Mouse (Mus musculus) midbrain, embryonic 13.5 days (tissue): ENCODE results near the gene Cdk12. TPM values are rescaled to one million over a fixed set of nuclear protein-coding genes. Genes with fewer than 3 reads are reported as not detected.

Experiments used
- ATAC-seq: fragments of 200-750 bp; cut with Nextera tagmentation; 2 replicates; pipeline ENCODE4 v1.8.0; 2017; ENCODE audit warnings: mild to moderate bottlenecking, moderate TSS enrichment, moderate library complexity
- H3K27ac ChIP-seq: fragments of 300-500 bp; sonication (generic); 2 replicates; pipeline ENCODE4 v1.5.1; 2015; ENCODE audit warnings: inconsistent platforms, mild to moderate bottlenecking, moderate library complexity
- H3K27me3 ChIP-seq: fragments of 300-500 bp; sonication (generic); 2 replicates; pipeline ENCODE4 v1.6.1; 2015; ENCODE audit warnings: mild to moderate bottlenecking, inconsistent platforms
- H3K36me3 ChIP-seq: fragments of 300-500 bp; sonication (generic); 2 replicates; pipeline ENCODE4 v1.6.1; 2015; ENCODE audit warnings: mild to moderate bottlenecking, inconsistent platforms
- H3K4me1 ChIP-seq: fragments of 300-500 bp; sonication (generic); replicated peaks from 2 replicates; pipeline ENCODE4 v1.6.1; 2015; ENCODE audit warnings: inconsistent platforms
- H3K4me2 ChIP-seq: fragments of 300-500 bp; sonication (generic); replicated peaks from 2 replicates; pipeline ENCODE4 v1.6.1; 2015; ENCODE audit warnings: moderate library complexity, mild to moderate bottlenecking, inconsistent platforms
- H3K4me3 ChIP-seq: fragments of 300-500 bp; sonication (generic); replicated peaks from 2 replicates; pipeline ENCODE4 v1.5.1; 2015; ENCODE audit warnings: mild to moderate bottlenecking, inconsistent platforms
- H3K9ac ChIP-seq: fragments of 300-500 bp; sonication (generic); replicated peaks from 2 replicates; pipeline ENCODE4 v1.6.1; 2015; ENCODE audit warnings: mild to moderate bottlenecking, inconsistent platforms
- H3K9me3 ChIP-seq: fragments of 300-500 bp; sonication (generic); 2 replicates; pipeline ENCODE4 v1.6.1; 2016; ENCODE audit warnings: mild to moderate bottlenecking, inconsistent platforms
- WGBS: fragments of 180-500 bp; shearing (Covaris S2); methylation state at CpG from one replicate; pipeline ENCODE4 v1.1.7; 2015; 5-methylcytosine and 5-hydroxymethylcytosine counted together
- microRNA-seq: library from miRNA; unstranded; fragments of <30 nt; microRNA quantifications from one replicate; pipeline ENCODE4, GENCODE M21; 2016
- polyA plus RNA-seq: library from polyadenylated mRNA; unstranded; fragments of >200 nt; fragmentation: Nextera tagmentation; extraction: Ambion mirVana; gene quantifications from 2 replicates; pipeline ENCODE4 v1.2.1, GENCODE M21; 2015

The Cdk12 gene
- polyA plus RNA-seq, 1 experiment from 2014 or later: 12.9 TPM

- Histone ChIP-seq H3K36me3 (no peaks in the 10 kb centered on the region), H3K9me3 (no peaks in the 10 kb centered on the region), H3K4me1 (peaks cover 27% of the 10 kb centered on the region), H3K4me3 (peak overlapping the region; percentile 43), H3K27me3 (peaks cover 99% of the 10 kb centered on the region), H3K27ac (peak overlapping the region; percentile 67), H3K4me2 (peak overlapping the region; percentile 51), H3K9ac (peak overlapping the region; percentile 66)
- ATAC-seq: no peak
- WGBS: under 1% methylated on average over 30 of the region's 35 CpGs
Observed at GRCm38 (mm10) chr11:98328031-98328370, 125.1 kb downstream of the Cdk12 start.

Small RNA genes within 50 kb of the gene (microRNA-seq; reads per million reads assigned to microRNA genes)
- not detected for gene Gm27399
- not detected for gene Mir5119

Other genes with a start within 250 kb of the Cdk12 start
- 0.38 and 0.63 TPM in 2 replicates for gene Plxdc1, start 216.6 kb upstream of the Cdk12 start, polyA plus RNA-seq
- 8.0 and 10.5 TPM in 2 replicates for gene Arl5c, start 206.9 kb upstream of the Cdk12 start, polyA plus RNA-seq
- 49.8 and 51.8 TPM in 2 replicates for gene Cacnb1, start 180.0 kb upstream of the Cdk12 start, polyA plus RNA-seq
- gene Rpl19, start 176.3 kb upstream of the Cdk12 start, polyA plus RNA-seq: 699 and 710 TPM in 2 replicates
- gene Stac2, start 149.6 kb upstream of the Cdk12 start, polyA plus RNA-seq: 1.6 and 1.7 TPM in 2 replicates
- gene Fbxl20, start 52.7 kb upstream of the Cdk12 start, polyA plus RNA-seq: 27.0 and 33.7 TPM in 2 replicates
- 74.3 and 75.7 TPM in 2 replicates for gene Med1, start 9.8 kb upstream of the Cdk12 start, polyA plus RNA-seq
- gene Neurod2, start 126.6 kb downstream of the Cdk12 start, polyA plus RNA-seq: 6.7 and 9.3 TPM in 2 replicates
- 0.73 and 1.9 TPM in 2 replicates for gene Ppp1r1b, start 145.3 kb downstream of the Cdk12 start, polyA plus RNA-seq
- gene Stard3, start 155.3 kb downstream of the Cdk12 start, polyA plus RNA-seq: 44.5 and 46.9 TPM in 2 replicates
- gene Tcap, start 180.8 kb downstream of the Cdk12 start, polyA plus RNA-seq: 0.23 and 0.28 TPM in 2 replicates
- gene Pnmt, start 183.4 kb downstream of the Cdk12 start, polyA plus RNA-seq: 0.23 TPM in 1 of 2 replicates, not detected in the other
- 9.2 and 10.7 TPM in 2 replicates for gene Pgap3, start 197.4 kb downstream of the Cdk12 start, polyA plus RNA-seq
- gene Erbb2, start 209.4 kb downstream of the Cdk12 start, polyA plus RNA-seq: 7.1 and 7.6 TPM in 2 replicates
- gene Mien1, start 235.9 kb downstream of the Cdk12 start, polyA plus RNA-seq: 231 and 239 TPM in 2 replicates
- 0.21 and 0.24 TPM in 2 replicates for gene Grb7, start 243.3 kb downstream of the Cdk12 start, polyA plus RNA-seq